Mouse (Mus musculus) heart, adult 11 months (tissue): ENCODE measurements at regions not wholly inside any gene's neighbourhood (a gene's known extent, or its start where the extent isn't known, plus 50 kb on each side); places are given as distances from the start of the nearest gene placed in this dataset.
"Not testable (repeated sequence)": the region's sequence is repeated elsewhere in the genome, so short reads cannot be mapped to it uniquely, and the experiment has no call there.

ENCODE experiments used
- DNase-seq: peaks from one replicate; pipeline ENCODE4 v3.0.0; 2022

GRCm38 (mm10) chr2:17845447-17846092 is 114.3 kb upstream of the Nebl start:
- DNase-seq = not testable (repeated sequence)

- DNase-seq = no peak
Measured at GRCm38 (mm10) chr2:17844662-17845446, 113.6 kb upstream of the Nebl start.

GRCm38 (mm10) chr2:17841963-17842362 is 110.7 kb upstream of the Nebl start:
- no peak for DNase-seq

GRCm38 (mm10) chr2:17841546-17841945 is 110.3 kb upstream of the Nebl start:
- no peak for DNase-seq

GRCm38 (mm10) chr2:17840941-17841498 is 109.8 kb upstream of the Nebl start:
- DNase-seq = no peak

GRCm38 (mm10) chr2:17839649-17840048 is 108.4 kb upstream of the Nebl start:
- DNase-seq = no peak

- DNase-seq = no peak
Measured at GRCm38 (mm10) chr2:17838859-17839581, 107.8 kb upstream of the Nebl start.

- DNase-seq = no peak
Measured at GRCm38 (mm10) chr2:17838381-17838680, 107.1 kb upstream of the Nebl start.

- DNase-seq = no peak
Measured at GRCm38 (mm10) chr2:17837541-17838380, 106.5 kb upstream of the Nebl start.

- no peak for DNase-seq
Measured at GRCm38 (mm10) chr2:17832726-17833125, 101.5 kb upstream of the Nebl start.

- DNase-seq = no peak
Measured at GRCm38 (mm10) chr2:17830216-17830615, 99.0 kb upstream of the Nebl start.

- DNase-seq = peak; percentile 42
Measured at GRCm38 (mm10) chr2:17825271-17825670, 94.0 kb upstream of the Nebl start.

- peak; percentile 19 for DNase-seq
Measured at GRCm38 (mm10) chr2:17824176-17824575, 92.9 kb upstream of the Nebl start.

- no peak for DNase-seq
Measured at GRCm38 (mm10) chr2:17822621-17823006, 91.3 kb upstream of the Nebl start.

- peak; percentile 72 for DNase-seq
Measured at GRCm38 (mm10) chr2:17821878-17822620, 90.8 kb upstream of the Nebl start.

GRCm38 (mm10) chr2:17811943-17812670 is 80.8 kb upstream of the Nebl start:
- DNase-seq = peak; percentile 85
